Mouse (Mus musculus) thymus, adult 2 months (tissue): Measurements from ENCODE around the gene Homer3.

Experiments used
- CTCF ChIP-seq: fragments of 200-500 bp; IDR thresholded peaks from 2 replicates; pipeline ENCODE4 v1.5.1; 2012; ENCODE audit warnings: mild to moderate bottlenecking, control low read depth, low read length, moderate library complexity, borderline replicate concordance; ENCODE audit not compliant: control insufficient read depth, poor library complexity, insufficient read depth; ENCODE audit errors: extremely low read depth
- POLR2A ChIP-seq: fragments of 200-500 bp; IDR thresholded peaks from 2 replicates; pipeline ENCODE4 v1.6.1; 2012; ENCODE audit warnings: mild to moderate bottlenecking, low read length, control low read depth, moderate library complexity; ENCODE audit not compliant: control insufficient read depth, poor library complexity, insufficient read depth; ENCODE audit errors: extremely low read depth

- TF ChIP-seq POLR2A (no peak), CTCF (no peak)
Measured at GRCm38 (mm10) chr8:70234781-70235128, 47.9 kb upstream of the Homer3 start.
